Mouse (Mus musculus) intestine, embryonic 16.5 days (tissue): ENCODE data around the gene Dcaf4. TPM values are rescaled to one million over a fixed set of nuclear protein-coding genes. Genes with fewer than 3 reads are reported as not detected.

Source experiments
- ATAC-seq: fragments of 200-750 bp; cut with Nextera tagmentation; 2 replicates; pipeline ENCODE4 v1.8.0; 2017; ENCODE audit warnings: moderate TSS enrichment, moderate library complexity
- H3K27ac ChIP-seq: fragments of 300-500 bp; sonication (generic); 2 replicates; pipeline ENCODE4 v1.5.1; 2014; ENCODE audit warnings: mild to moderate bottlenecking, low read length
- H3K27me3 ChIP-seq: fragments of 300-500 bp; sonication (generic); replicated peaks from 2 replicates; pipeline ENCODE4 v1.6.1; 2014; ENCODE audit warnings: low read length, control low read depth, mixed read lengths; ENCODE audit not compliant: control insufficient read depth, insufficient read depth
- H3K36me3 ChIP-seq: fragments of 300-500 bp; sonication (generic); 2 replicates; pipeline ENCODE4 v1.6.1; 2014; ENCODE audit warnings: low read length, control low read depth; ENCODE audit not compliant: control insufficient read depth, insufficient read depth
- H3K4me1 ChIP-seq: fragments of 300-500 bp; sonication (generic); 2 replicates; pipeline ENCODE4 v1.6.1; 2014; ENCODE audit warnings: low read length, control low read depth, mixed read lengths; ENCODE audit not compliant: control insufficient read depth, insufficient read depth
- H3K4me2 ChIP-seq: fragments of 300-500 bp; sonication (generic); 2 replicates; pipeline ENCODE4 v1.6.1; 2014; ENCODE audit warnings: low read depth, low read length, control low read depth
- H3K4me3 ChIP-seq: fragments of 300-500 bp; sonication (generic); 2 replicates; pipeline ENCODE4 v1.5.1; 2014; ENCODE audit warnings: mild to moderate bottlenecking, low read length
- H3K9ac ChIP-seq: fragments of 300-500 bp; sonication (generic); 2 replicates; pipeline ENCODE4 v1.6.1; 2014; ENCODE audit warnings: low read depth, low read length
- H3K9me3 ChIP-seq: fragments of 300-500 bp; sonication (generic); 2 replicates; pipeline ENCODE4 v1.6.1; 2016; ENCODE audit warnings: low read length, control low read depth; ENCODE audit not compliant: control insufficient read depth
- WGBS: fragments of 180-500 bp; shearing (Covaris S2); extraction: QIAGEN DNeasy Blood & Tissue Kit; methylation state at CpG from one replicate; pipeline ENCODE4 v1.1.7; 2014; 5-methylcytosine and 5-hydroxymethylcytosine counted together
- polyA plus RNA-seq: library from polyadenylated mRNA; unstranded; fragments of >200 nt; fragmentation: Nextera tagmentation; extraction: Ambion mirVana; gene quantifications from 2 replicates; pipeline ENCODE4 v1.2.1, GENCODE M21; 2015

The Dcaf4 gene
- polyA plus RNA-seq, 1 experiment from 2014 or later = 29.5 TPM

- Histone ChIP-seq H3K4me2 (no peak overlapping the region), H3K27me3 (no peaks in the 10 kb centered on the region), H3K4me1 (peaks cover 18% of the 10 kb centered on the region), H3K36me3 (no peaks in the 10 kb centered on the region), H3K27ac (peak overlapping the region; percentile 18; the same call in 1 of the 2 replicates), H3K9me3 (no peaks in the 10 kb centered on the region), H3K4me3 (no peak overlapping the region), H3K9ac (no peak overlapping the region)
- ATAC-seq = no peak
- WGBS = 47% methylated on average over 4 of the region's 4 CpGs
Measured at GRCm38 (mm10) chr12:83582106-83582505, 61.8 kb downstream of the Dcaf4 start.

- no peak overlapping the region for H3K4me2 ChIP-seq
- no peak overlapping the region for H3K4me3 ChIP-seq
- H3K27me3 ChIP-seq = no peaks in the 10 kb centered on the region
- H3K9ac ChIP-seq = no peak overlapping the region
- 0 out of 2 replicates have a peak, but pooled peaks cover 1% of the 10 kb centered on the region for H3K36me3 ChIP-seq
- no peaks in the 10 kb centered on the region for H3K9me3 ChIP-seq
- H3K4me1 ChIP-seq = peaks cover 18% of the 10 kb centered on the region
- WGBS = 86% methylated on average over 4 of the region's 4 CpGs
- ATAC-seq = no peak
- H3K27ac ChIP-seq = no peak overlapping the region
Measured at GRCm38 (mm10) chr12:83582747-83583146, 62.5 kb downstream of the Dcaf4 start.

- no peak overlapping the region for H3K9ac ChIP-seq
- no peaks in the 10 kb centered on the region for H3K4me1 ChIP-seq
- no peak overlapping the region for H3K4me2 ChIP-seq
- H3K4me3 ChIP-seq = no peak overlapping the region
- WGBS = 82% methylated on average over 5 of the region's 5 CpGs
- peaks cover 13% of the 10 kb centered on the region for H3K36me3 ChIP-seq
- H3K9me3 ChIP-seq = no peaks in the 10 kb centered on the region
- no peak overlapping the region for H3K27ac ChIP-seq
- ATAC-seq = no peak
- no peaks in the 10 kb centered on the region for H3K27me3 ChIP-seq
Measured at GRCm38 (mm10) chr12:83586628-83587027, 66.4 kb downstream of the Dcaf4 start.

Other genes with a start within 250 kb of the Dcaf4 start
- 7.4 and 8.0 TPM in 2 replicates for gene Dpf3, start 32.8 kb upstream of the Dcaf4 start, polyA plus RNA-seq
- 13.2 and 13.8 TPM in 2 replicates for gene Zfyve1, start 76.8 kb downstream of the Dcaf4 start, polyA plus RNA-seq
- 180 and 204 TPM in 2 replicates for gene Rbm25, start 110.8 kb downstream of the Dcaf4 start, polyA plus RNA-seq
- 98.6 and 107 TPM in 2 replicates for gene Psen1, start 167.7 kb downstream of the Dcaf4 start, polyA plus RNA-seq
- gene Papln, start 243.2 kb downstream of the Dcaf4 start, polyA plus RNA-seq = 5.2 and 5.8 TPM in 2 replicates